Mouse (Mus musculus): Measurements from ENCODE around the gene Rhoa. TPM values are rescaled to one million over a fixed set of nuclear protein-coding genes. Genes with fewer than 3 reads are reported as not detected.

Rhoa gene
- polyA plus RNA-seq, 1 experiment: 148 TPM

- TF ChIP-seq POLR2A (IDR thresholded peaks at IDR 0.05; ENCODE audit: control insufficient read depth, extremely low read depth, insufficient read depth, low read length, poor library complexity): no peak
- no peak for TF ChIP-seq CTCF (IDR thresholded peaks at IDR 0.05; ENCODE audit: borderline replicate concordance, control insufficient read depth, extremely low read depth, insufficient read depth, low read length, poor library complexity)
- Histone ChIP-seq H3K27ac (ENCODE audit: control insufficient read depth, insufficient read depth, low read length) (peak overlapping the region; percentile 88), H3K4me3 (ENCODE audit: control insufficient read depth, insufficient read depth, low read length) (peak overlapping the region; percentile 95), H3K27me3 (ENCODE audit: control insufficient read depth, insufficient read depth, low read length) (no peaks in the 10 kb centered on the region), H3K36me3 (ENCODE audit: control insufficient read depth, insufficient read depth, low read length) (peaks cover 2% of the 10 kb centered on the region), H3K4me1 (replicated peaks; ENCODE audit: control insufficient read depth, insufficient read depth, low read length) (peaks cover 28% of the 10 kb centered on the region)
- peak; percentile 34 for DNase-seq
- WGBS: 6% methylated on average over 10 of the region's 10 CpGs
Observed at GRCm38 (mm10) chr9:108340258-108341138, 34.6 kb downstream of the Rhoa start.

DNA sequence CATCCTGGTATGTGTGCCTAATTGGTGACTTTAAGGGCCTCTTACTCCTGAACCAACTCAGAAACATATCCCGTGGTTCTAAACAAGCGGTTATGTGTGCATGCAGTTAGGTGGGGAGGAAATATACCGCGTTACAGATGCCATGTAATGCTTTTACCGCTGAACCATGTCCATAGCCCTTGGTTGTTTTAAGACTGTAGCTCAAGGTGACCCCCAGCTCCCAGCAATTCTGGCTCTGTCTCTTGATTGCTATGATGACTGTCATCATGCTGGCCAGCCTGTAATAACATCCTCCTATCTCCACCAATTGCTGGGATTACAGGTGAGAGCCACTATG lies 35.2 kb downstream of the Rhoa start:
- Histone ChIP-seq H3K4me1 (replicated peaks; ENCODE audit: control insufficient read depth, insufficient read depth, low read length) (peaks cover 28% of the 10 kb centered on the region), H3K27ac (ENCODE audit: control insufficient read depth, insufficient read depth, low read length) (peak overlapping the region; percentile 29), H3K4me3 (ENCODE audit: control insufficient read depth, insufficient read depth, low read length) (no peak overlapping the region), H3K27me3 (ENCODE audit: control insufficient read depth, insufficient read depth, low read length) (no peaks in the 10 kb centered on the region), H3K36me3 (ENCODE audit: control insufficient read depth, insufficient read depth, low read length) (no peaks in the 10 kb centered on the region)
- WGBS: 23% methylated on average over 5 of the region's 5 CpGs
- peak; percentile 9 for DNase-seq
- TF ChIP-seq POLR2A (IDR thresholded peaks at IDR 0.05; ENCODE audit: control insufficient read depth, extremely low read depth, insufficient read depth, low read length, poor library complexity) (no peak), CTCF (IDR thresholded peaks at IDR 0.05; ENCODE audit: borderline replicate concordance, control insufficient read depth, extremely low read depth, insufficient read depth, low read length, poor library complexity) (no peak)

DNA sequence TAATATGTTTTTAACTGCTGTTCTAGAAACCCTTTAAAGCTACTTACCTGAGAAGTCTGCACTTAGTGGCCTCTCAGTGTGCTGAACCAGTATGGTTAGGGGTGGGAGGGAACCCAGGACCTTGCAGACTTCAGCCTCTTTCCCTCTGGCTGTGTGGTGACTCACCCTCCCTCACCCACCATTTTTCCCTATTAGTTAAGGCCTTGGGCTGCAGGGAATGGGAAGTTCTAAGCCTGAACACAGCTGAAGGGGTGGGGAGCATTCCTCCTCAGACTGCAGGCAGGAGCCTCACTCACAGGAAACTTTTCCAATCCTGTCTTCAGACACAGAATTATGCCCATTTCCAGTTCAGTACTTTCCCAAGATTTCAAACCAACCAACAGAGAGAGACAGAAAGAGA lies 35.9 kb downstream of the Rhoa start:
- Histone ChIP-seq H3K4me3 (ENCODE audit: control insufficient read depth, insufficient read depth, low read length) (no peak overlapping the region), H3K27me3 (ENCODE audit: control insufficient read depth, insufficient read depth, low read length) (no peaks in the 10 kb centered on the region), H3K36me3 (ENCODE audit: control insufficient read depth, insufficient read depth, low read length) (no peaks in the 10 kb centered on the region), H3K4me1 (replicated peaks; ENCODE audit: control insufficient read depth, insufficient read depth, low read length) (peaks cover 30% of the 10 kb centered on the region), H3K27ac (ENCODE audit: control insufficient read depth, insufficient read depth, low read length) (peak overlapping the region; percentile 4; the same call in 1 of the 2 replicates)
- DNase-seq: no peak
- TF ChIP-seq POLR2A (IDR thresholded peaks at IDR 0.05; ENCODE audit: control insufficient read depth, extremely low read depth, insufficient read depth, low read length, poor library complexity): no peak
- no peak for TF ChIP-seq CTCF (IDR thresholded peaks at IDR 0.05; ENCODE audit: borderline replicate concordance, control insufficient read depth, extremely low read depth, insufficient read depth, low read length, poor library complexity)

- Histone ChIP-seq H3K4me3 (ENCODE audit: control insufficient read depth, insufficient read depth, low read length) (no peak overlapping the region), H3K4me1 (replicated peaks; ENCODE audit: control insufficient read depth, insufficient read depth, low read length) (peaks cover 33% of the 10 kb centered on the region), H3K36me3 (ENCODE audit: control insufficient read depth, insufficient read depth, low read length) (no peaks in the 10 kb centered on the region), H3K27me3 (ENCODE audit: control insufficient read depth, insufficient read depth, low read length) (no peaks in the 10 kb centered on the region), H3K27ac (ENCODE audit: control insufficient read depth, insufficient read depth, low read length) (0 out of 2 replicates have a peak overlapping the region, but pooled peaks have one; percentile 45)
- DNase-seq: peak; percentile 30
- 2% methylated on average over 5 of the region's 5 CpGs for WGBS
- TF ChIP-seq POLR2A (IDR thresholded peaks at IDR 0.05; ENCODE audit: control insufficient read depth, extremely low read depth, insufficient read depth, low read length, poor library complexity) (no peak), CTCF (IDR thresholded peaks at IDR 0.05; ENCODE audit: borderline replicate concordance, control insufficient read depth, extremely low read depth, insufficient read depth, low read length, poor library complexity) (no peak)
Observed at GRCm38 (mm10) chr9:108342301-108342831, 36.4 kb downstream of the Rhoa start.

GRCm38 (mm10) chr9:108343331-108343730 lies 37.4 kb downstream of the Rhoa start:
- peaks cover 33% of the 10 kb centered on the region for H3K4me1 ChIP-seq (replicated peaks; ENCODE audit: control insufficient read depth, insufficient read depth, low read length)
- no peak for DNase-seq

GRCm38 (mm10) chr9:108343835-108344234 lies 37.9 kb downstream of the Rhoa start:
- H3K4me1 ChIP-seq (replicated peaks; ENCODE audit: control insufficient read depth, insufficient read depth, low read length): peaks cover 32% of the 10 kb centered on the region
- DNase-seq: no peak
- no peaks in the 10 kb centered on the region for H3K36me3 ChIP-seq (ENCODE audit: control insufficient read depth, insufficient read depth, low read length)
- no peak for TF ChIP-seq POLR2A (IDR thresholded peaks at IDR 0.05; ENCODE audit: control insufficient read depth, extremely low read depth, insufficient read depth, low read length, poor library complexity)
- no peak for TF ChIP-seq CTCF (IDR thresholded peaks at IDR 0.05; ENCODE audit: borderline replicate concordance, control insufficient read depth, extremely low read depth, insufficient read depth, low read length, poor library complexity)
- H3K27me3 ChIP-seq (ENCODE audit: control insufficient read depth, insufficient read depth, low read length): no peaks in the 10 kb centered on the region
- H3K4me3 ChIP-seq (ENCODE audit: control insufficient read depth, insufficient read depth, low read length): no peak overlapping the region
- no peak overlapping the region for H3K27ac ChIP-seq (ENCODE audit: control insufficient read depth, insufficient read depth, low read length)
- WGBS: 95% methylated on average over 1 of the region's 1 CpGs

More at GRCm38 (mm10) chr9:108343331-108343730, 37.4 kb downstream of the Rhoa start:
- H3K4me3 ChIP-seq (ENCODE audit: control insufficient read depth, insufficient read depth, low read length): no peak overlapping the region
- H3K27me3 ChIP-seq (ENCODE audit: control insufficient read depth, insufficient read depth, low read length): no peaks in the 10 kb centered on the region
- no peak overlapping the region; the same call in 1 of the 2 replicates for H3K27ac ChIP-seq (ENCODE audit: control insufficient read depth, insufficient read depth, low read length)
- no peaks in the 10 kb centered on the region for H3K36me3 ChIP-seq (ENCODE audit: control insufficient read depth, insufficient read depth, low read length)
- WGBS: 93% methylated on average over 3 of the region's 3 CpGs
- no peak for TF ChIP-seq POLR2A (IDR thresholded peaks at IDR 0.05; ENCODE audit: control insufficient read depth, extremely low read depth, insufficient read depth, low read length, poor library complexity)
- TF ChIP-seq CTCF (IDR thresholded peaks at IDR 0.05; ENCODE audit: borderline replicate concordance, control insufficient read depth, extremely low read depth, insufficient read depth, low read length, poor library complexity): no peak

Data from thymus, adult 2 months (tissue).